Mouse (Mus musculus) liver, embryonic 14.5 days (tissue): ENCODE measurements around the gene Tuba4a. TPM values are rescaled to one million over a fixed set of nuclear protein-coding genes. Genes with fewer than 3 reads are reported as not detected.
"Not testable (repeated sequence)": the region's sequence is repeated elsewhere in the genome, so short reads cannot be mapped to it uniquely, and the experiment has no call there.

Experiments used
- ATAC-seq: fragments of 200-750 bp; cut with Nextera tagmentation; 2 replicates; pipeline ENCODE4 v1.8.0; 2017; ENCODE audit warnings: moderate number of reproducible peaks, mild to moderate bottlenecking, moderate library complexity; ENCODE audit not compliant: insufficient read depth
- DNase-seq, 3 experiments: peaks; one replicate each; pipeline ENCODE4 v3.0.0-alpha.2; 2012 to 2013; ENCODE audit warnings: low read depth in 3 of 3, low spot score in 3 of 3
- H3K27ac ChIP-seq: fragments of 300-500 bp; sonication (generic); 2 replicates; pipeline ENCODE4 v1.5.1; 2014; ENCODE audit warnings: moderate library complexity, mild to moderate bottlenecking, control low read depth, inconsistent platforms
- H3K27me3 ChIP-seq: fragments of 300-500 bp; sonication (generic); 2 replicates; pipeline ENCODE4 v1.6.1; 2014; ENCODE audit warnings: mild to moderate bottlenecking, low read length, moderate library complexity; ENCODE audit not compliant: control insufficient read depth, insufficient read depth
- H3K36me3 ChIP-seq: fragments of 300-500 bp; sonication (generic); replicated peaks from 2 replicates; pipeline ENCODE4 v1.6.1; 2014; ENCODE audit warnings: low read depth; ENCODE audit not compliant: control insufficient read depth, insufficient read depth
- H3K4me1 ChIP-seq, 2 experiments: fragments of 200-500 bp in 1 of 2; fragments of 300-500 bp in 1 of 2; sonication (generic) in 1 of 2; replicated peaks; 2 replicates each; pipeline ENCODE4 v1.6.1; 2012 to 2014; ENCODE audit warnings: antibody characterized with exemption in 1 of 2, inconsistent platforms in 1 of 2, low read length in 1 of 2; ENCODE audit not compliant: control insufficient read depth in 2 of 2, insufficient read depth in 2 of 2
- H3K4me2 ChIP-seq: fragments of 300-500 bp; sonication (generic); 2 replicates; pipeline ENCODE4 v1.6.1; 2014; ENCODE audit warnings: low read depth, mild to moderate bottlenecking, control low read depth, moderate library complexity
- H3K4me3 ChIP-seq, 2 experiments: fragments of 200-500 bp in 1 of 2; fragments of 300-500 bp in 1 of 2; sonication (generic) in 1 of 2; 2 replicates each; pipeline ENCODE4 v1.5.1; 2012 to 2014; ENCODE audit warnings: low read depth in 2 of 2, low read length in 2 of 2, mild to moderate bottlenecking in 2 of 2, control low read depth in 1 of 2, inconsistent platforms in 1 of 2, moderate library complexity in 1 of 2; ENCODE audit not compliant: insufficient read depth in 1 of 2
- H3K9ac ChIP-seq: fragments of 300-500 bp; sonication (generic); replicated peaks from 2 replicates; pipeline ENCODE4 v1.6.1; 2014; ENCODE audit warnings: mild to moderate bottlenecking, control low read depth, moderate library complexity
- H3K9me3 ChIP-seq: fragments of 300-500 bp; sonication (generic); 2 replicates; pipeline ENCODE4 v1.6.1; 2016; ENCODE audit warnings: low read length, mixed read lengths; ENCODE audit not compliant: control insufficient read depth
- CTCF ChIP-seq: IDR thresholded peaks from 2 replicates; pipeline ENCODE4 v1.5.1; 2016; ENCODE audit warnings: antibody characterized with exemption, low read depth, control low read depth
- EP300 ChIP-seq: IDR thresholded peaks from 2 replicates; pipeline ENCODE4 v1.6.1; 2016; ENCODE audit warnings: antibody characterized with exemption, low read depth
- WGBS: fragments of 180-500 bp; shearing (Covaris S2); extraction: QIAGEN DNeasy Blood & Tissue Kit; methylation state at CpG from one replicate; pipeline ENCODE4 v1.1.7; 2014; ENCODE audit not compliant: insufficient replicate concordance; 5-methylcytosine and 5-hydroxymethylcytosine counted together
- polyA plus RNA-seq, 2 experiments: library from polyadenylated mRNA; depleted of rRNA in 1 of 2; stranded (reverse) in 1 of 2; unstranded in 1 of 2; fragments of >200 nt; fragmentation: Nextera tagmentation in 1 of 2; extraction: Ambion mirVana in 1 of 2; gene quantifications; 2 replicates each; pipeline versions ENCODE4 v1.2.1 to v1.2.3; 2012 to 2014

Gene Tuba4a
- polyA plus RNA-seq, 2 experiments, result 168 to 346 TPM

DNA sequence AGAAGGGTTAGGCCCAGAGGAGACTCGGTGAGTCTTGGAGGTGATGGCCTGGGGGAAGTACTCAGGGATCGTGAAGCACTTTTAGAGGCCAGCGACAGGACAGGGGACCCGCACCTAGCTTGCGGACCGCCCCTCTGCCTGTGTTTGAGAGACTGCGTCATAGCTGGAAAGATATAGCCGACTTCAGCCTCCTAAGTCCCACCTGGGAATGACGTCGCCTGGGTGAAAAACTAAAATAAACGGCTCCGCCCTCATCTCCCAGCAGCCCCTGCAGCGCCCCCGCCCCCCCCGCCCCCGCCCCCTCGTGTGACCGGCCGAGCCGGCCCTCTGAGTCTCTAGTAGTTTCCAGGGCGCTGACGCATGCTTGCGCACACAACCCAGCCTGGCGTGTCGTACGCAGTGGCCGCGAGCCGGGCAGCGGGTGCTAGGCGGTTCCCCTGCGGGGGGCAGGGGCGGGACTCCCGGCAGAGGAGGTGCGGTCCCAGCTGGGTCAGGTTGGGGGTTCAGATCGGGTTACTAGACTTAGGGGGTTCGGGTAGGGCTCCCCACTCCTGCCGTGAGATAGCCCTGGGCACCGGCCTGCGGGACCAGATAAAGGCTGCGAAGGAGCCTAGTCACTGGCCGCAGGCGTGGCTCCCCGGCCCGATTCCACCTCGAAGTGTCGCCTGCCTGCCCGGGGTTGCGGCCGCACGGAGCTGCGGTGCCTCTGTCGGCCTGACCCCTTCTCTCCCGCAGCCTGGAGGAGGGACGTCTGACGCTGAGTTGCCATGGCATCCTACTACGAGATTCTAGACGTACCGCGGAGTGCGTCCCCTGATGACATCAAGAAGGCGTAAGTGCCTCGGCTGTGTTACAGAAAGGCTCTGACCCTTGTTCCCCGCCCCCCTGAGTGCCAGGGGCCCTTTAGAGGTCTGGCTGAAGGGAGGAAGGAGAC, 16.7 kb upstream of the Tuba4a start, which contains the start of gene Dnajb2:
Gene Dnajb2 (plus strand): TSS at position 290 of the 934 bp plus-strand sequence.
- under 1% methylated on average over 64 of the region's 64 CpGs for WGBS
- DNase-seq, result peak; percentile 89 to 91 (median 91)
- Histone ChIP-seq H3K9ac (peak within 1 kb of the TSS; percentile 72), H3K4me3 (peak within 1 kb of the TSS; percentile 60 to 72), H3K4me2 (peak within 1 kb of the TSS; percentile 83), H3K27me3 (no peaks in the 10 kb centered on the region), H3K27ac (peak within 1 kb of the TSS; percentile 96), H3K36me3 (no peaks in the 10 kb centered on the region), H3K4me1 (peaks cover 24 to 41% of the 10 kb centered on the region in 2 experiments), H3K9me3 (no peaks in the 10 kb centered on the region)
- TF ChIP-seq EP300 (peak; percentile 89), CTCF (peak; percentile 28; the same call in 1 of the 2 replicates)
- peak; percentile 95 for ATAC-seq

DNA sequence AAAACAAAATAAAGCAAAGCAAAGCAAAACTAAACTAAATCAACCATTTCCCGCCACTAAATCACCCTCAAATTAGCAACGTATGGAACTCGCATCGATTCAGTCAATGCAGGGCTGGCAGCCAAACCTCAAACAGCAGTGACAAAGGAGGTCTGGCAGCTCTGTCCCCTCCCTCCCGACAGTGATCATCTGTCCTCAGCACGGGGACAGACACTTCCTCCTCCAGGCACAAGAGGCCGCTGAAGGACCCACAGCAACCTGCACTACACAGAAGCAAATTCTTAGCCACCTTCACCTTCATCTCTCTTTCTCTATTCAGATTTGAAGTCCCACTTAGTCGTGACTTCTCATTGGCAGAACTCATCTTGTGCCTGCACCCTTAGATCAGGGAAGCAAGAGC, 14.9 kb upstream of the Tuba4a start:
- Histone ChIP-seq H3K9me3 (no peaks in the 10 kb centered on the region), H3K27ac (peak overlapping the region; percentile 96), H3K36me3 (no peaks in the 10 kb centered on the region), H3K4me3 (no peak overlapping the region), H3K4me1 (peaks cover 36 to 57% of the 10 kb centered on the region in 2 experiments), H3K9ac (peak overlapping the region; percentile 11; the same call in 1 of the 2 replicates), H3K27me3 (no peaks in the 10 kb centered on the region), H3K4me2 (peak overlapping the region; percentile 83)
- TF ChIP-seq EP300, result no peak
- TF ChIP-seq CTCF, result peak; percentile 96
- ATAC-seq, result no peak
- DNase-seq, result peak in 2 of 3 experiments; percentile 61 to 64
- under 1% methylated on average over 8 of the region's 8 CpGs for WGBS

DNA sequence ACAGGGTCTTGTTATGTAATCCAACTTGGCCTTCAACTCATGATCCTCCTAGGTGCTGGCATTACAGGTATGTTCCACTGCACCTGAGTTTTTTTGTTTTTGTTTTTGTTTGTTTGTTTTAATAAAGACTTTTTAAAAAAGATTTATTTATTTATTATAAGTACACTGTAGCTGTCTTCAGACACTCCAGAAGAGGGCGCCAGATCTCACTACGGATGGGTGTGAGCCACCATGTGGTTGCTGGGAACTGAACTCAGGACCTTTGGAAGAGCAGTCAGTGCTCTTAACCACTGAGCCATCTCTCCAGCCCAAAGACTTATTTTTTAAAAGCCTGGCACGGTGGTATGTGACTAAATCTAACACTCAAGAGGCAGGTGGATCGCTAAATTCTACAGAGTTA, 12.8 kb upstream of the Tuba4a start:
- H3K4me1 ChIP-seq, result peaks cover 42 to 61% of the 10 kb centered on the region in 2 experiments
- not testable (repeated sequence) for H3K36me3 ChIP-seq, H3K4me3 ChIP-seq, H3K27ac ChIP-seq, H3K4me2 ChIP-seq, DNase-seq, H3K9ac ChIP-seq, ATAC-seq, H3K9me3 ChIP-seq, H3K27me3 ChIP-seq
- WGBS, result 59% methylated on average over 4 of the region's 4 CpGs
- TF ChIP-seq CTCF, result peak; percentile 62

DNA sequence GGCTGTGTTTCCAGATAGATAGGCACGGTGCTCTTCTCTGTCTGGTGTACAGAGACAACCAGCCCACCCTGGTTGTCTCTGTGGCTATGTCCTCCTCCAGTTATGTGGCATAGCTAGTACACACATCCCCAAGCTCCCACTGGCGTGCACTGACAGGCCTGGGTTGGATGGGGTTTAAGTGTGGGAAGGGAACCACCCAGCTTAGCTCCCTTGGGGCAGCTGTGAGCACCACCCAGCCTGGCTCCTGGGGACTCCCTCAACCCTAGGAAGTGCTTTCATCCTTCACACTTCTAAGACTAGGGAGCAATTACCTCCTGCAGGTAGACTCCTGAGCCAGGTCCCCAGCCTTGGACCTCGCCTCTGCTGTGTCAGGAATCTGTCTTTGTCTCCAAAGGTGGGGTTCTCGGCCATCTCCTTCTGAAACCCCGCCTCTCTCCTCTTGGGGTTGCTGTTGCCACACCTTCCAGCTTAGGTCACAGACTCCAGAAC, 12.0 kb upstream of the Tuba4a start, which contains the start of gene A630095N17Rik:
Gene A630095N17Rik (minus strand): TSS at position 439 of the 489 bp plus-strand sequence.
- H3K4me2 ChIP-seq, result no peak within 1 kb of the TSS
- H3K9ac ChIP-seq, result no peak within 1 kb of the TSS
- no peak within 1 kb of the TSS for H3K4me3 ChIP-seq
- 54% methylated on average over 5 of the region's 5 CpGs for WGBS
- no peaks in the 10 kb centered on the region for H3K36me3 ChIP-seq
- DNase-seq (no peak), ATAC-seq (no peak)
- H3K9me3 ChIP-seq, result no peaks in the 10 kb centered on the region
- peaks cover 38 to 59% of the 10 kb centered on the region in 2 experiments for H3K4me1 ChIP-seq
- TF ChIP-seq CTCF (no peak), EP300 (no peak)
- no peaks in the 10 kb centered on the region for H3K27me3 ChIP-seq
- peak within 1 kb of the TSS; percentile 10 for H3K27ac ChIP-seq

DNA sequence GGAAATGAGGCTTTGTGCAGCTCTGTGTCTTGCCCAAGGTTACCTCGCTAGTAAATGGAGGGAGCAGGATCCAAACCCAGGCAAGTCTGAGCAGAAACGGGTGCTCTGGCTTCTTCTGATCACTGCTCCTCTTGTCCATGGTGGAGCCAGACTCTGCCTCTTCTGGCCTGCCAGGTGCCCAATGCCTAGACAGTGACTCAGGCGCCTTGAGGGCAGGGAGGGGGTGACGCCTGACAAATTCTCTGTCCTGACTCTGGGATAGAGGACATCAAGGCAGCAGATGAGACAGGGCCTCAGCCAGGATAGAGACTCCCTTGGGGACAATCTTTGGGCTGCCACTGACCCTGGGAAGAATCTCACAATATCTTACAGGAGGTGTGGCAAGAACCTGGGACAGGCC, 11.6 kb upstream of the Tuba4a start:
- Histone ChIP-seq H3K4me3 (no peak overlapping the region), H3K27me3 (no peaks in the 10 kb centered on the region), H3K4me2 (no peak overlapping the region), H3K27ac (peak overlapping the region; percentile 10), H3K9ac (no peak overlapping the region), H3K9me3 (no peaks in the 10 kb centered on the region), H3K4me1 (peaks cover 38 to 61% of the 10 kb centered on the region in 2 experiments), H3K36me3 (no peaks in the 10 kb centered on the region)
- 56% methylated on average over 4 of the region's 4 CpGs for WGBS
- ATAC-seq, result no peak
- no peak for DNase-seq
- TF ChIP-seq CTCF, result no peak
- no peak for TF ChIP-seq EP300
